In the genomic region with DNA sequence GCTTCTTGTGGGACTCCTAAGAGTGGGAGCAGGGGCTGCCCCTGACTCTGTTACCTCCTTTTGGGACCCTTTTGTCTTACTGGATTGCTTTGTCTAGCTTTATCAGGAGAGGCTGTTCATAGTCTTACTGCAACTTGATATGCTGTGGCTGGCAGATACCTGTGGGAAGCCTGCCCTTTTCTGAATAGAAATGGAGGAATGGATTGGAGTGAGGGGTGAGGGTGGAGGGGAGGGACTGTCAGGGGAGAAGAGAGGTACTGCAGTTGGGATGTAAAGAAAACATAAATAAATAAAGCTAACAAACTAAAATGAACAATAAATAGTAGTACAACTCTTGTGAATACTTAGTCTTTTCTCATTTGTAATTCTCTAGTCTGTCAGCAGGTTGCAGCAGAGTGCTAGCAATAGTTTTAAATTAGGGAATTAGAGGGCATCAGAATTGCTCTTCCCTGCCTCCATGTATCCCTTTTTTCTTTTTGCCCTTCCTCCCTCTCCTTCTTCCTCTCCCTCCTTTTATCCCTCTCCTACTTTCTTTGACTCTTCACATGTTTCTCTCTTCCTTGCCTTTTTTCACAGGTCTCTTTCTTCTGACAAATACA, we compare ENCODE assay signal across 9 mouse cellular contexts.
DNase-seq lines count a peak whose midpoint lies in the region; ATAC-seq lines count a peak whose summit lies in the region.
"Had no signal": no experiment of that assay in that cellular context is flagged by ENCODE, and none has a peak within 500 bp of the region (broad histone marks: within the 10 kb centered on the region; RNA-seq: fewer than 3 reads in every experiment).

No protein-coding gene starts in this region.

- H3K36me3 ChIP-seq in forebrain, embryonic 16.5 days (ENCODE audit: control insufficient read depth, insufficient read depth): no peaks in the 10 kb centered on the region
- H3K36me3 ChIP-seq: midbrain, embryonic 12.5 days had no signal

- H3K27ac ChIP-seq in forebrain, embryonic 16.5 days (ENCODE audit: low read length): no peak overlapping the region
- H3K27ac ChIP-seq: midbrain, embryonic 12.5 days had no signal

- ATAC-seq in forebrain, embryonic 16.5 days: peak; percentile 67
- ATAC-seq in inflammation-experienced regulatory T-cells, adult 6 months: no peak

- intact Hi-C loops in heart, postnatal 25 days (cut with DNase I): loop anchor here (2.0 to 5.0 kb wide), 2 partner anchors 457 to 472 kb away; no protein-coding TSS in a partner anchor
- intact Hi-C loops in gastrocnemius, postnatal 14 days (cut with DNase I; ENCODE audit: low total_unique reads): loop anchor here (5.0 kb wide), 1 partner anchor 467 kb away; no protein-coding TSS in a partner anchor

- no peaks in the 10 kb centered on the region for H3K9me3 ChIP-seq in forebrain, embryonic 16.5 days (ENCODE audit: control insufficient read depth, low read length)
- H3K9me3 ChIP-seq: midbrain, embryonic 12.5 days had no signal

- no peak overlapping the region for H3K4me3 ChIP-seq in forebrain, embryonic 16.5 days (replicated peaks; ENCODE audit: low read length)
- H3K4me3 ChIP-seq: midbrain, embryonic 12.5 days had no signal

- no peaks in the 10 kb centered on the region for H3K4me1 ChIP-seq in forebrain, embryonic 16.5 days (replicated peaks; ENCODE audit: control insufficient read depth, insufficient read depth, low read length)
- H3K4me1 ChIP-seq: midbrain, embryonic 12.5 days had no signal

- no peak overlapping the region for H3K4me2 ChIP-seq in forebrain, embryonic 16.5 days (ENCODE audit: low read length)
- H3K4me2 ChIP-seq: midbrain, embryonic 12.5 days had no signal

- H3K27me3 ChIP-seq in forebrain, embryonic 16.5 days (replicated peaks; ENCODE audit: control insufficient read depth, insufficient read depth, low read length): no peaks in the 10 kb centered on the region
- H3K27me3 ChIP-seq: midbrain, embryonic 12.5 days had no signal

- peak; percentile 17 for DNase-seq in kidney, postnatal 10 days
- DNase-seq in kidney, adult 18-20 months: no peak
- DNase-seq in 416B (ENCODE audit: low read depth): peak; percentile 21
- peak; percentile 15 for DNase-seq in ES-CJ7 (ENCODE audit: low read depth, low spot score)
- no peak for DNase-seq in heart, postnatal 25 days (ENCODE audit: low spot score)
- DNase-seq in gastrocnemius, postnatal 14 days: no peak

- no peak overlapping the region for H3K9ac ChIP-seq in forebrain, embryonic 16.5 days (replicated peaks; ENCODE audit: low read depth, low read length)
- H3K9ac ChIP-seq: midbrain, embryonic 12.5 days had no signal

Comparison
In these comparisons a context has a peak if more than half of its experiments do, and no peak if none do; other contexts are left out.
1. DNase-seq: peak in kidney, postnatal 10 days (single experiment), 416B (single experiment) and ES-CJ7 (single experiment); none in kidney, adult 18-20 months (single experiment), heart, postnatal 25 days (single experiment) and gastrocnemius, postnatal 14 days (single experiment).